13 mouse cellular contexts compared by ENCODE assay signal in the genomic region with DNA sequence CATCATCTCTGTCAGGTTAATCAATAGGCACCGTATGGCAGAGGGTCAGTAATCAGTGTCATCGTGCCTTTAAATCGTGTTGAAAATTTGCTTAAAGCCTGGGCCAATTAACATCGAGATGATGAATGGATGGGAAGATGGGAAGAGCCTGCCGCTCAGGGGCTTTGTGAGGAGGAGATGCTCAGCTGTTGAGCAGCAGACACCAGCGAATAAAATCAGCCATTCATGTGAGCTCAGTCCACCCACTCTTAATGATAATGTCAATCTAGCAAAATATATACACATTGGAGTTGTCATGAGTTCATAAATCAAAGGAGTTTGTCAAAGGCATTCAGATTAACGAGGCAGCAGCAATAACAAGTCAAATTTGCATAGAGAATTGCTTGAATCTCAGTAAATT.
DNase-seq lines count a peak whose midpoint lies in the region; ATAC-seq and TF ChIP-seq lines count a peak whose summit lies in the region.
"Had no signal": no experiment of that assay in that cellular context is flagged by ENCODE, and none has a peak within 500 bp of the region (broad histone marks: within the 10 kb centered on the region; RNA-seq: fewer than 3 reads in every experiment).

No protein-coding gene starts in this region.

- H3K27me3 ChIP-seq in forebrain, embryonic 15.5 days = no peaks in the 10 kb centered on the region
- H3K27me3 ChIP-seq in liver, embryonic 14.5 days (ENCODE audit: control insufficient read depth, insufficient read depth, low read length) = no peaks in the 10 kb centered on the region

- no peaks in the 10 kb centered on the region for H3K36me3 ChIP-seq in forebrain, embryonic 15.5 days
- no peaks in the 10 kb centered on the region; the same call in 1 of the 2 replicates for H3K36me3 ChIP-seq in liver, embryonic 14.5 days (replicated peaks; ENCODE audit: control insufficient read depth, insufficient read depth, low read depth)

- peak overlapping the region; percentile 14; the same call in 1 of the 2 replicates for H3K4me2 ChIP-seq in forebrain, embryonic 15.5 days (replicated peaks)
- peak overlapping the region; percentile 79 for H3K4me2 ChIP-seq in liver, embryonic 14.5 days (ENCODE audit: low read depth)

- TF ChIP-seq EP300 in liver, embryonic 14.5 days (IDR thresholded peaks at IDR 0.05; ENCODE audit: low read depth) = no peak

- no peak for TF ChIP-seq CTCF in liver, embryonic 14.5 days (IDR thresholded peaks at IDR 0.05; ENCODE audit: low read depth)

- peak; percentile 15 for DNase-seq in spleen, adult 12 weeks (ENCODE audit: low spot score)
- DNase-seq in spleen, adult 18-20 months = no peak
- no peak for DNase-seq in liver, embryonic 14.5 days (ENCODE audit: low read depth in 3 of 3, low spot score in 3 of 3)
- DNase-seq in retina, embryonic 14.5 days (ENCODE audit: low spot score) = peak; percentile 27
- DNase-seq in gastrocnemius, postnatal 25 days = no peak
- no peak for DNase-seq in layer of hippocampus, adult 11-12 months (ENCODE audit: low spot score)
- DNase-seq in cerebellum, postnatal 25 days = no peak
- DNase-seq: left cerebral cortex, postnatal 4 days; lung, postnatal 14 days; right cerebral cortex, postnatal 14 days had no signal

- no peaks in the 10 kb centered on the region for H3K9me3 ChIP-seq in forebrain, embryonic 15.5 days
- no peaks in the 10 kb centered on the region for H3K9me3 ChIP-seq in liver, embryonic 14.5 days (ENCODE audit: control insufficient read depth, low read length)

- peak overlapping the region; percentile 11; the same call in 1 of the 2 replicates for H3K9ac ChIP-seq in forebrain, embryonic 15.5 days (replicated peaks)
- H3K9ac ChIP-seq in liver, embryonic 14.5 days (replicated peaks) = peak overlapping the region; percentile 93

- H3K4me3 ChIP-seq in forebrain, embryonic 15.5 days = no peak overlapping the region
- H3K4me3 ChIP-seq in liver, embryonic 14.5 days (ENCODE audit: insufficient read depth in 1 of 2, low read depth in 2 of 2, low read length in 2 of 2) = peak overlapping the region; percentile 68 to 73
- H3K4me3 ChIP-seq: myocyte had no signal

- H3K4me1 ChIP-seq in forebrain, embryonic 15.5 days = peaks cover 28% of the 10 kb centered on the region
- peaks cover 31 to 33% of the 10 kb centered on the region in 2 experiments for H3K4me1 ChIP-seq in liver, embryonic 14.5 days (replicated peaks; ENCODE audit: control insufficient read depth in 2 of 2, insufficient read depth in 2 of 2, low read length in 1 of 2)

- peak; percentile 66 for ATAC-seq in forebrain, embryonic 15.5 days (replicated peaks)
- no peak for ATAC-seq in liver, embryonic 14.5 days (ENCODE audit: insufficient read depth)

- WGBS in forebrain, embryonic 15.5 days = 19% methylated on average over 7 of the region's 7 CpGs
- 55% methylated on average over 7 of the region's 7 CpGs for WGBS in liver, embryonic 14.5 days (ENCODE audit: insufficient replicate concordance)

- peak overlapping the region; percentile 87 for H3K27ac ChIP-seq in forebrain, embryonic 15.5 days (replicated peaks)
- peak overlapping the region; percentile 99 for H3K27ac ChIP-seq in liver, embryonic 14.5 days
- H3K27ac ChIP-seq: stomach, postnatal 0 days had no signal

Comparison
In these comparisons a context has a peak if more than half of its experiments do, and no peak if none do; other contexts are left out.
1. DNase-seq: peak in spleen, adult 12 weeks (single experiment) and retina, embryonic 14.5 days (single experiment); none in spleen, adult 18-20 months (0 of 2), liver, embryonic 14.5 days (0 of 3), gastrocnemius, postnatal 25 days (single experiment), layer of hippocampus, adult 11-12 months (single experiment) and cerebellum, postnatal 25 days (0 of 2).